Comparison of ENCODE assay signal across 9 mouse cellular contexts in the genomic region with DNA sequence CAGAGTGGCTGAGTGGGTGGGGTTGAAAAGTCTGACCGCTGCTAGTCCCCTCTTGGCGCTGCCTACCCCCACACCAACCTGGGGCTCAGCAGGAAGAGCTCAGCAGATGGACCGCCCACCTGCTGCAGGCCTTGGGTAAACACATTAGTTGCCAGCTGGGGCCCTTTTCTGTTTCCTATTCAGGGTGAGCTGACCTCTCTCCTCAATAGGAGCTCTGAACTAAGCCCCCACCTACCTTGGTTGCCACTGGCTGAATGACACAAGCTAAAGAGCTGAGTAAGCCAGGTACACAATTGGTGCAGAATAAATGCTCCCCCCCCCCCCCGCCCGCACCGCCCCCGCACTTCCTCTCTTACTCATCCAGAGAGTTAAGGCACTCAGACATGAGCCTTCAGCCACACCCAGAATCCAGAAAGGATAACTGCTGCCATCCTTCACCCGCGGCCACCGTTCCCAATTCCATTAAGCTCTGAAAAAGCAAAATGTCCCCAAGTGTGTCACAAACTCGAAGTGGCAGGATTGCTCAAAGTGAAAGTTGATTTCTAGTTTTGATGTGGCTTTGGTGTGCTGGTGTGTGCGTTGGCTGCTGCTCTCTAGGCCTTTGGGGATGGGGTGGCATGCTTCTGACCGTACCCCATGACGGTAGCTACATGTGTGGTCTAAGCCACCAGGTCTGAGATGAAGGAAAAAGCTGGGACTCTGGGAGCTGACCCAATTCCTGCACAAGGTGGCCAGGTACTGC. TPM values are rescaled to one million over a fixed set of nuclear protein-coding genes. Genes with fewer than 3 reads are reported as not detected.
A peak's percentile ranks its signal among the peaks of the same experiment; 100 is the strongest.
DNase-seq lines count a peak whose midpoint lies in the region; ATAC-seq and TF ChIP-seq lines count a peak whose summit lies in the region.
"Had no signal": no experiment of that assay in that cellular context is flagged by ENCODE, and none has a peak within 500 bp of the region (broad histone marks: within the 10 kb centered on the region; RNA-seq: fewer than 3 reads in every experiment).

No protein-coding gene starts in this region.

- TF ChIP-seq CTCF in midbrain, postnatal 0 days (IDR thresholded peaks at IDR 0.05), result no peak
- no peak for TF ChIP-seq CTCF in heart, adult 2 months (IDR thresholded peaks at IDR 0.05)

- peak; percentile 50; the same call in 1 of the 2 replicates for ATAC-seq in midbrain, embryonic 11.5 days (ENCODE audit: low FRiP score)
- no peak for ATAC-seq in midbrain, postnatal 0 days (ENCODE audit: low FRiP score)
- ATAC-seq in forebrain, embryonic 11.5 days (replicated peaks; ENCODE audit: low FRiP score), result peak; percentile 39; the same call in 1 of the 2 replicates
- ATAC-seq in neutrophil, adult 5-6 weeks (ENCODE audit: extremely low read depth, insufficient number of reproducible peaks, low FRiP score, poor library complexity, severe bottlenecking), result peak; percentile 16; the same call in 1 of the 2 replicates

- no peak overlapping the region for H3K27ac ChIP-seq in midbrain, embryonic 11.5 days (ENCODE audit: low read depth, low read length)
- no peak overlapping the region for H3K27ac ChIP-seq in midbrain, postnatal 0 days (ENCODE audit: low read depth, low read length)
- no peak overlapping the region for H3K27ac ChIP-seq in forebrain, embryonic 11.5 days (ENCODE audit: low read depth, low read length)
- H3K27ac ChIP-seq in heart, adult 2 months, result no peak overlapping the region
- H3K27ac ChIP-seq: embryonic facial prominence, embryonic 13.5 days had no signal

- H3K36me3 ChIP-seq in midbrain, embryonic 11.5 days (ENCODE audit: control insufficient read depth, insufficient read depth, low read length), result no peaks in the 10 kb centered on the region
- no peaks in the 10 kb centered on the region for H3K36me3 ChIP-seq in midbrain, postnatal 0 days (ENCODE audit: insufficient read depth, low read length)
- H3K36me3 ChIP-seq in forebrain, embryonic 11.5 days (ENCODE audit: control insufficient read depth, insufficient read depth, low read length), result no peaks in the 10 kb centered on the region
- no peaks in the 10 kb centered on the region for H3K36me3 ChIP-seq in heart, adult 2 months (ENCODE audit: control insufficient read depth, insufficient read depth, low read length)
- H3K36me3 ChIP-seq: embryonic facial prominence, embryonic 13.5 days; heart, embryonic 12.5 days had no signal

- peaks cover 28% of the 10 kb centered on the region for H3K4me1 ChIP-seq in midbrain, embryonic 11.5 days (ENCODE audit: control insufficient read depth, insufficient read depth, low read length)
- no peaks in the 10 kb centered on the region for H3K4me1 ChIP-seq in midbrain, postnatal 0 days (ENCODE audit: insufficient read depth, low read length)
- peaks cover 16% of the 10 kb centered on the region; the same call in 1 of the 2 replicates for H3K4me1 ChIP-seq in forebrain, embryonic 11.5 days (replicated peaks; ENCODE audit: control insufficient read depth, insufficient read depth, low read length)
- no peaks in the 10 kb centered on the region; the same call in 1 of the 2 replicates for H3K4me1 ChIP-seq in heart, adult 2 months (ENCODE audit: control insufficient read depth, insufficient read depth, low read length)

- no peak for DNase-seq in midbrain, embryonic 11.5 days (ENCODE audit: low spot score, missing footprints)
- no peak for DNase-seq in midbrain, postnatal 0 days (ENCODE audit: low spot score)
- peak; percentile 66 to 67 for DNase-seq in cerebellum, adult 18-20 months
- no peak for DNase-seq in forebrain, embryonic 11.5 days (ENCODE audit: low spot score)
- DNase-seq in heart, adult 2 months, result no peak
- no peak for DNase-seq in kidney, adult 9 months

- H3K27me3 ChIP-seq in midbrain, embryonic 11.5 days (ENCODE audit: control insufficient read depth, insufficient read depth, low read length), result no peaks in the 10 kb centered on the region
- H3K27me3 ChIP-seq in midbrain, postnatal 0 days (ENCODE audit: insufficient read depth, low read length), result no peaks in the 10 kb centered on the region
- no peaks in the 10 kb centered on the region for H3K27me3 ChIP-seq in forebrain, embryonic 11.5 days (ENCODE audit: control insufficient read depth, insufficient read depth, low read length)
- no peaks in the 10 kb centered on the region for H3K27me3 ChIP-seq in heart, adult 2 months (ENCODE audit: control insufficient read depth, insufficient read depth, low read length)
- H3K27me3 ChIP-seq: embryonic facial prominence, embryonic 13.5 days; heart, embryonic 12.5 days had no signal

- TF ChIP-seq POLR2A in heart, adult 2 months (IDR thresholded peaks at IDR 0.05; ENCODE audit: insufficient read depth, low read depth, low read length), result no peak

- H3K4me2 ChIP-seq in midbrain, embryonic 11.5 days, result no peak overlapping the region
- no peak overlapping the region for H3K4me2 ChIP-seq in midbrain, postnatal 0 days (ENCODE audit: low read depth, low read length, poor library complexity, severe bottlenecking)
- no peak overlapping the region for H3K4me2 ChIP-seq in forebrain, embryonic 11.5 days (ENCODE audit: low read depth, low read length, severe bottlenecking)
- H3K4me2 ChIP-seq: embryonic facial prominence, embryonic 13.5 days; heart, embryonic 12.5 days had no signal

- intact Hi-C loops in heart, adult 2 months (cut with DNase I), result no loop called here

- 17% methylated on average over 14 of the region's 14 CpGs for WGBS in midbrain, embryonic 11.5 days
- WGBS in midbrain, postnatal 0 days, result 31% methylated on average over 14 of the region's 14 CpGs
- 19% methylated on average over 14 of the region's 14 CpGs for WGBS in forebrain, embryonic 11.5 days
- 43% methylated on average over 14 of the region's 14 CpGs for WGBS in heart, adult 2 months

- TF ChIP-seq EP300 in heart, adult 2 months (IDR thresholded peaks at IDR 0.05; ENCODE audit: insufficient read depth, low read depth, low read length), result no peak

- H3K79me2 ChIP-seq in heart, adult 2 months (replicated peaks; ENCODE audit: control insufficient read depth, insufficient read depth, low read length), result no peaks in the 10 kb centered on the region

- no peaks in the 10 kb centered on the region for H3K9me3 ChIP-seq in midbrain, embryonic 11.5 days (ENCODE audit: control insufficient read depth, low read length)
- H3K9me3 ChIP-seq in midbrain, postnatal 0 days (ENCODE audit: low read length), result no peaks in the 10 kb centered on the region
- H3K9me3 ChIP-seq in forebrain, embryonic 11.5 days (ENCODE audit: control insufficient read depth, low read length), result no peaks in the 10 kb centered on the region
- H3K9me3 ChIP-seq: embryonic facial prominence, embryonic 13.5 days; heart, embryonic 12.5 days had no signal

- H3K9ac ChIP-seq in midbrain, embryonic 11.5 days (ENCODE audit: low read length), result no peak overlapping the region
- no peak overlapping the region for H3K9ac ChIP-seq in midbrain, postnatal 0 days (replicated peaks; ENCODE audit: low read length, poor library complexity, severe bottlenecking)
- H3K9ac ChIP-seq in forebrain, embryonic 11.5 days (ENCODE audit: low read length), result no peak overlapping the region
- H3K9ac ChIP-seq in heart, adult 2 months (ENCODE audit: low read depth, low read length), result no peak overlapping the region
- H3K9ac ChIP-seq: embryonic facial prominence, embryonic 13.5 days; heart, embryonic 12.5 days had no signal

- no peak overlapping the region for H3K4me3 ChIP-seq in midbrain, embryonic 11.5 days (ENCODE audit: low read depth, low read length)
- H3K4me3 ChIP-seq in midbrain, postnatal 0 days (ENCODE audit: low read depth, low read length), result no peak overlapping the region
- H3K4me3 ChIP-seq in forebrain, embryonic 11.5 days (ENCODE audit: low read depth, low read length), result no peak overlapping the region
- no peak overlapping the region for H3K4me3 ChIP-seq in heart, adult 2 months
- H3K4me3 ChIP-seq: embryonic facial prominence, embryonic 13.5 days; heart, embryonic 12.5 days had no signal

RNA-seq across cellular contexts. Expression of a gene that starts 9.1 kb away (rescaled TPM):
- 0.12 TPM in 1 of 2 replicates, not detected in the other for polyA plus RNA-seq in midbrain, embryonic 11.5 days (2014; fragmentation: Nextera tagmentation; extraction: Ambion mirVana)
- total RNA-seq in midbrain, postnatal 0 days (2014; rRNA removed), result not detected in 2 replicates
- polyA plus RNA-seq in midbrain, postnatal 0 days (2015; fragmentation: Nextera tagmentation; extraction: Ambion mirVana), result not detected in 2 replicates
- not detected in 2 replicates for polyA plus RNA-seq in forebrain, embryonic 11.5 days (2014; fragmentation: Nextera tagmentation; extraction: Ambion mirVana)
- total RNA-seq in neutrophil, adult 5-6 weeks (2017), result not detected in 2 replicates
- total RNA-seq in heart, adult 2 months (2021), result not detected
- polyA plus RNA-seq in heart, adult 2 months (2012; rRNA removed), result not detected in 2 replicates
- polyA plus RNA-seq: embryonic facial prominence, embryonic 13.5 days; heart, embryonic 12.5 days had no signal

RNA-seq across cellular contexts. Expression of a gene that starts 12.1 kb away (rescaled TPM):
- 65.3 and 70.2 TPM in 2 replicates for polyA plus RNA-seq in midbrain, embryonic 11.5 days (2014; fragmentation: Nextera tagmentation; extraction: Ambion mirVana)
- 46.9 and 68.2 TPM in 2 replicates for total RNA-seq in midbrain, postnatal 0 days (2014; rRNA removed)
- polyA plus RNA-seq in midbrain, postnatal 0 days (2015; fragmentation: Nextera tagmentation; extraction: Ambion mirVana), result 27.1 and 28.0 TPM in 2 replicates
- polyA plus RNA-seq in forebrain, embryonic 11.5 days (2014; fragmentation: Nextera tagmentation; extraction: Ambion mirVana), result 42.2 and 47.3 TPM in 2 replicates
- total RNA-seq in neutrophil, adult 5-6 weeks (2017), result not detected in 2 replicates
- not detected for total RNA-seq in heart, adult 2 months (2021)
- polyA plus RNA-seq in heart, adult 2 months (2012; rRNA removed), result 0.06 TPM in 1 of 2 replicates, not detected in the other

RNA-seq across cellular contexts. Expression of a gene that starts 42.7 kb away (rescaled TPM):
- 0.61 and 0.94 TPM in 2 replicates for polyA plus RNA-seq in midbrain, embryonic 11.5 days (2014; fragmentation: Nextera tagmentation; extraction: Ambion mirVana)
- 5.3 and 7.2 TPM in 2 replicates for total RNA-seq in midbrain, postnatal 0 days (2014; rRNA removed)
- polyA plus RNA-seq in midbrain, postnatal 0 days (2015; fragmentation: Nextera tagmentation; extraction: Ambion mirVana), result 0.85 and 1.3 TPM in 2 replicates
- polyA plus RNA-seq in forebrain, embryonic 11.5 days (2014; fragmentation: Nextera tagmentation; extraction: Ambion mirVana), result 0.83 and 1.2 TPM in 2 replicates
- total RNA-seq in neutrophil, adult 5-6 weeks (2017), result 3.1 and 5.4 TPM in 2 replicates
- total RNA-seq in heart, adult 2 months (2021), result under 1 TPM; 0.18 to 0.21 TPM
- polyA plus RNA-seq in heart, adult 2 months (2012; rRNA removed), result 0.32 and 1.2 TPM in 2 replicates

RNA-seq across cellular contexts. Expression of a gene that starts 43.1 kb away (rescaled TPM):
- 8.9 and 10.7 TPM in 2 replicates for polyA plus RNA-seq in midbrain, embryonic 11.5 days (2014; fragmentation: Nextera tagmentation; extraction: Ambion mirVana)
- total RNA-seq in midbrain, postnatal 0 days (2014; rRNA removed), result 7.5 and 12.8 TPM in 2 replicates
- polyA plus RNA-seq in midbrain, postnatal 0 days (2015; fragmentation: Nextera tagmentation; extraction: Ambion mirVana), result 5.7 and 5.8 TPM in 2 replicates
- 14.1 and 14.4 TPM in 2 replicates for polyA plus RNA-seq in forebrain, embryonic 11.5 days (2014; fragmentation: Nextera tagmentation; extraction: Ambion mirVana)
- total RNA-seq in neutrophil, adult 5-6 weeks (2017), result 0.37 and 1.0 TPM in 2 replicates
- total RNA-seq in heart, adult 2 months (2021), result 1 to 10 TPM; 6.3 to 7.9 TPM
- 11.6 and 11.9 TPM in 2 replicates for polyA plus RNA-seq in heart, adult 2 months (2012; rRNA removed)

Comparison
In these comparisons a context has a peak if more than half of its experiments do, and no peak if none do; other contexts are left out.
1. DNase-seq: peak in cerebellum, adult 18-20 months (2 of 2); none in midbrain, embryonic 11.5 days (single experiment), midbrain, postnatal 0 days (single experiment), forebrain, embryonic 11.5 days (single experiment), heart, adult 2 months (0 of 2) and kidney, adult 9 months (single experiment).
2. RNA of a gene that starts 12.1 kb away (polyA plus RNA-seq): 65.3 to 70.2 TPM in midbrain, embryonic 11.5 days, 42.2 to 47.3 TPM in forebrain, embryonic 11.5 days and 27.1 to 28.0 TPM in midbrain, postnatal 0 days; 0.06 TPM in heart, adult 2 months; every median in the first group is over 10 times any median in the second.